Mouse (Mus musculus): ENCODE measurements at regions not wholly inside any gene's neighbourhood (a gene's known extent, or its start where the extent isn't known, plus 50 kb on each side); places are given as distances from the start of the nearest gene placed in this dataset.
A peak's percentile ranks its signal among the peaks of the same experiment; 100 is the strongest.
"Not testable (repeated sequence)": the region's sequence is repeated elsewhere in the genome, so short reads cannot be mapped to it uniquely, and the experiment has no call there.

DNA sequence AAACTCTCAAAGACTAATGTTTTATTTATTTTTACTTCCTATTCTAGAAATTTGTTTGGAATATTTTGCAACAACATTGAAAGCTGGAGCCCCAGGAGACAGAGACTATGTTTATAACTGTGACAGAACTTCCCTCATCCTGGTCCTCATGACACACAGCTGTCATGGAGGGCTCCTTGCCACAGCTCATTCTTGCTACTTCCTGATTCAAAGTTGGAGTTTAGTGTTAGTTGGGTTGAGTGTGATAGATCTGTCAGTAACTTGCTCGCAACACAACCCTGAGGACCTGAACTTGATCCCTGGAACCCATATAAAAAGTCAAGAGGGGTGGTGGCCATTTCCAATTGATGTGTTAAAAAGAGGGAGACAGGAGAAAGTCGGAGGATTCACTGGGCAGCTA is 328.3 kb upstream of the Nox3 start:
- no peak for DNase-seq
- intact Hi-C loops (cut with DNase I) = no loop called here

DNA sequence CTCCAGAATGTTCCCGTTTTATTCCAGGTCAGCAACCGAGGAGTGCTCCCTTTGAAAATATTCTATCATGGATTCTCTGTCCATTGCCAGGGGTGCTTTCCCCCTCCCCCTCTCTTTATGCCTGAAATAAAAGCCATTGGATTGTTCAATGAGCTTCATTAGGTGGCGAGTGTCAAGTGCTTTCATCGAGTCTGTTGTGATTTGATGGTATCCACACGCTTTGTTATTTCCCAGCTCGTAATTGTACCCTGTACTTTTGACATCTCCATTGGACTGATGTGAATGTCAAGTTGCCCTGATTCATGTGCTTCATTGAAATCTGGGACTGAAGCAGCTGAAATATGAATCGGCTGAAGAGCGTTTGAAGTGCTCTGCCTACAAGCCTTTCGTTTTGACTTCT is 333.1 kb upstream of the Nox3 start:
- intact Hi-C loops (cut with DNase I) = no loop called here
- no peak for DNase-seq

DNA sequence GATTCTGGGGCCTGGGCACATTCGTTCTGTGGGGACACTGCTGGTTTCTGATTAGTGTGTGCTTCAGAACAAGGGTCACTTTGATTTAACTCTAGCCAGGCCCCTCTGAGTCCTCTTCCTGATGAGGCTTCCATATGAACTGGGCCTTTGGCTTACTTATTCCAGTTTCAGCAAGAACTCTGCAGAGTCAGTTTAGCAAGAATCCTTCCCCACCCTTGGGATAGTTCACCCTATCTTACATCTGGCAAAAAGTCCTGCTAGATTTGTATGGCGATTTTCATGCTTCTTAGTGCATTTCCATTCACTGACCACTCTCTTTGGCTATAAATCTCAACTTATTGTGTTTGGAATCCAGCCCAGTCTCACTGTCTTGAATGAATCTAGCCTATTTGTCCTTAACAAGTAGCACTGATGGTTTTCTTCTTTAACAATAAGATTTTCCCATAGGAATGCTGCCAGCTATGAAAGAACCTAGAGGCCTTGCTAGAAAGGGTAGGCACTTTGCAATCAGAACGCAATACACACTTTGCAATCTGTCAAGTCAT is 338.8 kb upstream of the Nox3 start:
- no peak for DNase-seq
- intact Hi-C loops (cut with DNase I) = no loop called here

DNA sequence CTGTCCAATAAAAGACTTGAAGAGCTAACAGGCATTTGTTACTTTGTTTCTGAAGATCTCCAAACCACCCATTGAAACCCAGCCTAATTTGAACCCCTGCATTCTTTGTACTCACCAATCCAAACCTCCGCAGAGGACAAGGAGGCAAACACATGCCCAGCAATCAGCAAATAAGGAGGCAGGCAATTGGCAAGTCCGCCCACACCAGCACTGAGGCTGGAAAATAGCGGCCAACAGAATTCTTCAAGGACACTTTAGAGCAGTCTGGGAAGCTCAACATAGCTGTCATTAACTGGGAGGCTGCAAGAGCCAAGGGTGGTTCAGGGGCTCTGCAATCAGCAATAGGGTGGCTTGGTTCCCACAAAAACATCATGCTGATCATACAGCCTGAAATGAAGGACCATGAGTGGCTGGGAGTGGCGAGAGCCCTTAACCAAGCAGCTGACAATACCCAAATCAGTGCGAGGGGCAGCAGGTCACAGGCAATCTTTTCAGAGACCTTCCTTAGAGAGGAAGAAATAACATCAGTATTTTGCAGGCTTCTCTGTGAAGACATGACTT is 344.1 kb upstream of the Nox3 start:
- intact Hi-C loops (cut with DNase I) = no loop called here
- DNase-seq = peak; percentile 24 to 47

DNA sequence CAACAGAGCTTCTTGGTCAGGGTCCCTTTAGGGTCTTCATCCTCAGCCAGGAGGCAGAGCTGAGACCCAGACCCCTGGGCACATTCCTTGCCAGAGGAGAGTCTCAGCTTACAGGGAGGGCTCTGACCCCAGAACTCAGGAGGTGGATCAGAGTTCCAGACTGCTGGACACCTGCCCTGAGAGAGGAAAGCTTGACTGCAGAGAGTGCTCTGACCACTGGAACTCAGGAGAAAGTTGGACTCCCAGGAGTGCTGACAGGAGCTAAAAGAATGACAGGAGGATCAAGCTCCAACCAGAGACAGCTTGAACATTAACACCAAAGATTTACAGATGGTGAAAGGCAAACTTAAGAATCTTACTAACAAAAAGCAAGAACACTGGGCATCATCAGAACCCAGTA is 364.1 kb upstream of the Nox3 start:
- intact Hi-C loops (cut with DNase I); DNase-seq: not testable (repeated sequence)

DNA sequence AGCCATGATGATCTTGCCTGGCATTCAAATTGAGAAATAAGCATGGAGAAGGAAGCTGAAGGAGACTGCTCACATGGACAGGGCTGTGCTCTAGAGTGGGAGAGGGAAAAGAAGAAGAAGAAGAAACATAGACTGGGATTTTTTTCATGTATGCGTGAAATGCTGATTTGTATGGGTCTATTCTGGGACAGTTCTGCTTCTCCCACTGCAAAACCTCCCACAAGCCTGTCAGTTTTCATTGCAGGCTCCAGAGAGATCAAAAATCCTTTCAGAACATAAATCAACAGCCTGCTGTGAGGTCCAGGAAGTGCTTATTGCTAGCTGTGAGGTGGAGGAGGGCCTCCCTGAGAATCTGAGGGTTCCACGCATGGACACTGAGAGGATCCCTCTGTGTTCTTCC is 377.3 kb upstream of the Nox3 start:
- intact Hi-C loops (cut with DNase I) = no loop called here
- no peak for DNase-seq

DNA sequence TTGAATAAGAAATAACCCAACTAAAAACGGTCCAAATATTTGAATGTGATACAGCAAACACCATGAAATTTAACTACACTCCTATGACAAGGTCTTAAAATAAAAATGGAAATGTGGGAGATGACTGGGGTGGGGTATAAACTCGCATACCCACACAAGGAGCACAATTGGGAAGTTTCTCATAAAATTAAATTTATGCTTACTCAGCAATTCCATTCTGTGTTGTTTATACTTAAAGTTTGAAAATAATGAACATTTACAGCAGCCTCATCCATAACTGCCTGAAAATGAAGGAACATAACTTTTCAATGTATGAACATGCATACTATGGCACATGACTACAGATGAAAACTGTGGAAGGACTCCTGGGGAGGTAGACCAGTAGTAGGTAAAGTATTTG is 384.5 kb upstream of the Nox3 start:
- intact Hi-C loops (cut with DNase I) = no loop called here
- DNase-seq = no peak

DNA sequence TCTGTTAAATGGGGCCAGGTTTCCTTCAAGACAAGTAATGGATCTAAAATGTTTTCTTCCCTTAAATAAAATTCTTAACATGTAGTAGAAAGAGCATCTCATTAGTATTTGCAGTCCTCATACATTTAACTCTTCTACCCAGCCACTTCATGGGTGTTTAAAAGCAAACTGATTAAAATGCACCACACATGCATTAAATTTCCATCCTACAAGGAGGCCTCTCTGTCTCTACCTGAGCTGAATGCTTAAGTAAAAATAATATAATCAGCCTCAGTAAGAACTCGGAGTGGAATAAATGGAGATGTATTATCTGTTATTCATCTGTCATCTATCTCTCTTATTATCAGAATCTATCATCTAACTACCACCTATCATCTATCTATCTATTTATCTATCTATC is 398.6 kb upstream of the Nox3 start:
- DNase-seq = no peak
- intact Hi-C loops (cut with DNase I) = no loop called here

DNA sequence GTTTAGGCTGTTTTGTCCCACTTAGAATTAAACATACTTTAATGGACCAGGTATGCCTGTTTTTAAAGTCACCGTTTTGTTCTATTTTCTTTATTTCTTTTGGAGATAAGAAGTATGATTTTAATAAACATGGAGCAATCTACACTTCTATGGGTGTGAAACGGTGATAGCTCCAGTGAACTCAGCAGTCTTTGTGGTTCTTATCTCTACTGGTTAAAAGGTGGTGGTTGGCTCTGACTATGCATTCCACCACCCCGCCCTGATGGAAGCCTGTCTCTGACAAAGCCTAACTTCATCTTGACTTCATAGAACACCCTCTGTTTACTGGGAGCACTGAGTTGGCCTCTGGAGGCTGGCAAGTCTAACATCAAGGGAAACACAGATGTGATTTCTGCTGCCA is 407.3 kb upstream of the Nox3 start:
- DNase-seq = no peak
- intact Hi-C loops (cut with DNase I) = no loop called here

DNA sequence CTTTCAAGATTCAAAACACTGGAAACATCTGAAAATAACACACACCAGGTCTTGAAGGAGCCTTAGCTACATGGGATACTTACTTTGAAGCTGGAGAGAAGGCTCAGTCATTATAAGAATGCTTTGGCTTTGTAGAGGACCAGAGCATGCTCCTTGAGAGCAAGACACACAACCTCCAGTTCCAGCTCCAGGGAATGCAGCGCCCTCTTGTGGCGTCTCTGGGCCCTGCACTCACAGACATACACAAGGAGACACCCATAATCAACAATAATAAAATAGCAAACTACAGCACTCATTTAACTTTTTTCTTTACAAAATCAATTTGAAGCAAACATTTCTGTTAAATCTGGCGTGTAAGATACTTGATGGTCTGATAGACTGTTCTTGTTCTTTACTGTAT is 413.2 kb upstream of the Nox3 start:
- intact Hi-C loops (cut with DNase I) = no loop called here
- DNase-seq = peak; percentile 6 to 38

DNA sequence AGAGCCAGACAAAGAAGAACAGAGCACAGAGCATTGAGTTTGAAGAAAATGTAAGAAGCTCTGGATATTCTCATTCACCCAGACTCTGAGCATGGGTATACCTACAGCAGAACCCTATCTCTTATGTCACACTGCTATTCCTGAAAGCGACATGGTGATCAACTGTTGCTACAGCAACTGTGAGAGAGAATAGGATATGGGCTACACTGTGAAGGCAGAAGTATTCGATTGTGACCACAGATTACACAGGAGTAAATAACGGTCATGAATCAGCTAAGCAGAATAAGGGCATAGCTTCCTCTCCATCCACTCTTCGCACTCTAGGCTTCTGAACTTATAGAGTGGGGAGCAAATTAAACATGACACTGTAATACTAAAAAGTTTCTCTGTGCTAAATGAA is 417.0 kb upstream of the Nox3 start:
- DNase-seq = no peak
- intact Hi-C loops (cut with DNase I) = no loop called here

DNA sequence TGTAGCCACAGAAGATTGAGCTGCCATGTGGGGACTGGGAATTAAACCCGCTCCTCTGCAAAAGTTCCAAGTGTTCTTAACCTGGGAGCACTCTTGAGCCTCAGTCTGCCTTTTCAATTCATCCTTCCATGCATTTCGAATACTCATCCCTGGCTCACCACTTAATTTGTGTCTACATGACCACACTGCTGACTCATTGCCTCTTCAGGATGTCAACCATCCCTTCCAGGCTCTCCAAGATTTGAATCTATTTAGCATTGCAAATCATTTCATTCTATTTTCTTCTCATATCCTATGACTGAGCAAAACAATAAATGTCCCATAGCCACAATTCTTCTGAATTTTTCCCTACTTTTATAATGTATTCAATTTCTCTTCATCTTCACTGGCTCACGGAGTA is 420.4 kb upstream of the Nox3 start:
- intact Hi-C loops (cut with DNase I) = no loop called here
- no peak for DNase-seq

DNA sequence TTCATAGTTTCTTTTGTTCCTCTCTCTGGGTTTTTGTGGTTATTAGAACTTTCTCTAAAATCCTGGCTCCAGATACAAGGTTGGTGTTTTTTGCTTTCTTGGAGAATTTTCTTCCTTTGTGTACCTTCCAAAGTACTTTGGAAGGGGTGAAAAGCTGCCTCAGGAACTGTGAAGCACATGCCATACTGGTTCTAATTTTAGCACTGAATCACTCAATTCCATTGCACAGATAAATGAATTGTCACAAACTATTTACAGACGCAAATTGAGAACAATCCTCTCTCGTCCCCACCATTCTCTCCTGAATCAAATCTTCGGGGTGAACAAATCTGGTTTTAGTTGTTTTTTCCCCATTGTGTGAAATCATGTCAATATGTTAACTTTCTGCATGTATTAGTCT is 437.6 kb upstream of the Nox3 start:
- intact Hi-C loops (cut with DNase I) = no loop called here
- DNase-seq = no peak

DNA sequence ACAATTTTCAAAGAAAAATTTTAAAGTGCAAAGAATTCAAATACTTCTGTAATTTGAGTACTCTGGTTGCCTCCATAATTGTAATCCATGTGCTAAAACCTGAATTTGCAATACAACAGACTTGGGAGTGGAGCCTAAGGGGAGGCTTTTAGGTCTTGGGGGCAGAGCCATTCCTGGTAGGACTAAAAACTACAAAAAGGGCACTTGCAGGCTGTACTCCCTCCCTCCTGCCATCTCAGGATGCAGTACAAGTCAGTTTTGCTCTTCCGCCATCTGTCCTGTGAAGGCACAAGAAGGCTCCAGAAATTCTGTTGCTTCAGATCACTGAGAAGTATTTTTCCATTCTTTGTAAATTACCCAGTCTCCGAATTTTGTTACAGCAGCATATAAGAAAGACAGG is 467.4 kb upstream of the Nox3 start:
- no peak for DNase-seq
- intact Hi-C loops (cut with DNase I) = no loop called here

DNA sequence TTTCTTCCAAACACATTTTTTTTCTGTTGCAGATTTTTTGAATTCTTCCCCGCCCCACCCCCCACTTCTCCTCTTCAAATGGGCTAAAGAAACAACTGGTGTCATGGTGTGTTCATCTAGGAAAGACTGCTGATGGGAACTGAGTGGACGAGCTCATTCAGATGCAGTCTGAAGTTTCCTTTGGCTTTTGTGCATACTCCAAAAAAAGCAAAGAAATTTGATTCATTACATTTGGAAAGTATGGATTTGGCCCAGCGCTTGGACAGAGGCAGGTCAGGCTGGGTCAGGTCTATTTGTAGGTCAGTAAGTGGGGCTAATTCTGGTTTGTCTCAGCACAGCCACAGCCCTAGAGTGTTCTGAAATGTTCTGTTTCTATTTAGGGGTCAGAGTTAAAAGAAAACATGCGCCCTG is 477.9 kb upstream of the Nox3 start:
- intact Hi-C loops (cut with DNase I) = loop anchor here (5.0 kb wide), 1 partner anchor 37 kb away; no protein-coding TSS in a partner anchor
- peak; percentile 34 to 53 for DNase-seq

DNA sequence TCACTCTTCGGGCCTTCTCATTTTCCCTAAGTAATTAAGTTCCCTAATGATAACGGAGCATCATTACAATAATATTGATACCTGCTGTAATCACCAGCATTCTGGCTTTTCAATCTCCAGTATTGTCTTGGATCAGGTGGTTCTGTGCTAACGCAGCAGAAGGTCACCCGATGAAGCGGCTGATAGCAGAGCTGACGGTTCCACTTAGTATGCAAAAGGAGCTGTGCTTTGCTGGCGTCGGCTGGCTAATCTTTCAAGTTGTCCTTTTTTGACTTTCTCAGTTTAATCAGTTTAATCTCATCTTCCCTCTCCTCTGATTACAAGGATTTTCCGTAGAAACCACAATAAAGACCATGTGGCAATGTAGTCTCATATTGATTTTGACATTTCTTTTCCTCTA is 478.9 kb upstream of the Nox3 start:
- intact Hi-C loops (cut with DNase I) = no loop called here
- no peak for DNase-seq

DNA sequence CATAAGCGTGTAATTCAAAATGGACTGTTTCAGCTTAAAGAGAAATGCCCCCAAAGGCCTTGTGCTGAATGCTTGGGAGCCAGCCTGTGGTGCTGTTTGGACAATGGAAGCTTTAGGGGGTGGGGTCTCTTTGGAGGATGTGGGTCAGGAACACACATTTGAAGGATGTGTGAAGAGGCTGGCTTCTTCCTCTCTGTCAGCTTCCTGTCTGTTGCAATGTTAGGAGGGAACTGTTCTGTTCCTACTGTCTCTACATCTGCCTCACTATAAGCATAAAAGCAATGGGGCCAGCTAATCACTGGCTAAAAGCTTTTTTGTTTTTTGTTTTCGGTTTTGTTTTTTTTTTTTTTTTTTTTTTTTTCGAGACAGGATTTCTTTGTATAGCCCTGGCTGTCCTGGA is 480.5 kb upstream of the Nox3 start:
- no peak for DNase-seq
- intact Hi-C loops (cut with DNase I) = no loop called here

DNA sequence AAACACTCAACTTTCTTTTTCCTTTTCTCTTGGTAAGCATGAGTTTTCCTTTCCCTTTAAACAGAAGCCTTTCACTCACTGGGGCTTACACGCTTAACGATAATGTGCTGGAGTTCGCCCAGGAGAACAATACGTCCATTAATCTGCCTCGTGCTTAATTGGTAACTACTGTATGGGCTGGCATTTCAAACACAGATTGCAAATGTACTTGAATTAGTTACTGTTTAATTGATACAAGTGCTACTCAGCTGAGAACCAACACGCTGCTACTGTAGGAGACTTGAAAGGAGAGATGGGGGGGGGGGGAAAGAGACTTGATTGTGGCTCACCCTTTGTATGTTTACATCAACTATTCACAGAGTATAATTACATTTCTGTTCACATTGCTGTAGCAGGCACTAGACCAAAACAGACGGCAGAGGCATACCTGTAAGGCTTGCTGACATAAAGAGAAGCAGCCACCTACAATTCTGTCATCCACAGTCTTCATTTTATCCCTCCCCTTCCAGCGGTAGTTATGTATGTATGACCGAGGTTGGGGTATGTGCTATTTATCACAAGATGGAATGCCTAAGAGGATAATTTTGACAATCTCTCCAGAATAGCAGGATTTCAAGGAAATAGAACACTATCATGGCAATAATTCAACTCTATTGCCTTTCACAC is 481.6 kb upstream of the Nox3 start:
- intact Hi-C loops (cut with DNase I) = no loop called here

DNA sequence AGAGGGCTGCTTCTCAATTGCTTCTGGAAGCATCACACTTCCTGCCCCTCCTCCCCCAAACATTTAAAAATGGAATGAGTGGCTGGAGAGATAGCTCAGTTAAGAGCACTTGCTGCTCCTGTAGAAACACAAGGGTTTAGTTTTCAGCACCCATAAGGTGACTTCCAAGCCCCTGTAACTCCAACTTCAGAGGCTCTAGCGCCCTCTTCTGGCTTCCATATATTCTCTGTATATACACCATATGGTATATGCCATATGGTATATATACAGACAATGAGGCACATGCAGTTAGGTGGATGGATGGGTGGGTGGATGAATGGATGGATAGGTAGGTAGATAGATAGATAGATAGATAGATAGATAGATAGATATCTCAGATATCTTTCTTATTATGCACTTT is 483.2 kb upstream of the Nox3 start:
- DNase-seq = no peak
- intact Hi-C loops (cut with DNase I) = no loop called here

More for the DNA sequence above, 481.6 kb upstream of the Nox3 start:
- no peak for DNase-seq

DNA sequence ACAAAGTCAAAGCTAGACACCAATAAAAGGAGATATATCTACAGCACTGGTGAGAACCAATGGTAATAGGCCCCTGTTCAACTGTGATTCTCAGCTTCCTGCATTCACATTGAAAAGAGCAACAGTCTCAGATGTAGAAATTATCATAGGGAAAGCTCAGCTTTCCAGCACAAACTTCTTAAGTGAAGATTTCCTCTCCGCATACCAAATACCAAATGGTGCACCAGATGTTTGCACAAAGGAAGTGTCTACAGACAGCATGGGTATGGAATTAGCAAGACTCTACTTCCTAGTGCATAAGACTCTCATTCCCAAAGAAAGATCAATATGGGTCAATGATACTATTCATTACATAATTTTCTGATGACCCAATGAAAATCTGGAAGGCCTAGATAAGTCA is 486.0 kb upstream of the Nox3 start:
- intact Hi-C loops (cut with DNase I) = no loop called here
- no peak for DNase-seq

DNA sequence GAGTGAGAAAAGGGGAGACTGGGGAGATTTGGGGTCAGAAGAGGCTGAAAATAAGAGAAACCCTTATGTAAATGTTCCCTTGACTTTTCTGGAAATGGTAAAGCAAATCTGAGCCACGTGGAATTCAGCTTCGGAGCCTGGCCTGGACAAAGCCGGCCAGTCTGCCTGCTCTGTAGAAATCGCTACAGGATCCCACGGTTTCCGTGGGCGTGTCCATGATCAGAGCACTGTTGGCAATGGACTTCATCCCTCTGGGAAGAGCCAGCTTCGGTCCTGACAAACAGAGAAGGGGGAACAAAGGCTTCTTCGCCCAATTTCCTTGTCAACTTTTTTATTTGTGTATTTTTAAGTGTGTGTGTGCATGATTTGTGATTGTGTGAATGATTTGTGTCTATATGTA is 490.7 kb upstream of the Nox3 start:
- intact Hi-C loops (cut with DNase I) = no loop called here
- DNase-seq = peak; percentile 18 to 50

DNA sequence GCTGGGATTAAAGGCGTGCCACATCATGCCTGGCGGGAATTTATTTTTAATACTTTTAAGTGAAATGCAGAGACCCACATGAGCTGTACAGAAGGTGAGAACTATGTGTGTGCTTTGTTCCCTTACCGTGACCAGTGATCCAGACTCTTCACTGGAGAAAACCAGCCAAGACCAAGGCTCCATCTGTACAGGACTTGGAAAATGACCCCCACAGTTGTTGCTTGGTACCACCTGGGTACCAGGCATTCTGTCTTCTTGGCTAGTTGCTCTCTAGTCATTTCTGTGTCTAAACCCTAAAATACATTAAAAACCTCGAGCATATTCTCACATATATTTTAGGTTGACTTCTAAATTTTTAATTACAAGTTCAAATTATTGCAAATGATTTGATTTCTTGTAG is 491.5 kb upstream of the Nox3 start:
- no peak for DNase-seq

More for the DNA sequence above, 491.5 kb upstream of the Nox3 start:
- intact Hi-C loops (cut with DNase I) = no loop called here

Measured in heart, postnatal 14 days (tissue).